8 mouse cellular contexts compared by ENCODE assay signal in genomic region chr2:44926167-44926682, GRCm38 (mm10). TPM values are rescaled to one million over a fixed set of nuclear protein-coding genes. Genes with fewer than 3 reads are reported as not detected.
DNase-seq lines count a peak whose midpoint lies in the region; ATAC-seq and TF ChIP-seq lines count a peak whose summit lies in the region.

No protein-coding gene starts in this region.

- H3K4me1 ChIP-seq in heart, embryonic 13.5 days = peaks cover 27% of the 10 kb centered on the region
- H3K4me1 ChIP-seq in G1E (ENCODE audit: insufficient read depth, low read depth, low read length) = peaks cover 40% of the 10 kb centered on the region
- H3K4me1 ChIP-seq in forebrain, embryonic 15.5 days = peaks cover 15% of the 10 kb centered on the region
- peaks cover 7 to 9% of the 10 kb centered on the region in 2 experiments for H3K4me1 ChIP-seq in liver, embryonic 14.5 days (replicated peaks; ENCODE audit: control insufficient read depth in 2 of 2, insufficient read depth in 2 of 2, low read length in 1 of 2)

- no peak for TF ChIP-seq EP300 in liver, embryonic 14.5 days (IDR thresholded peaks at IDR 0.05; ENCODE audit: low read depth)

- intact Hi-C loops in heart, postnatal 14 days (cut with DNase I) = loop anchor here (2.0 kb wide), 1 partner anchor 185 kb away; no protein-coding TSS in a partner anchor

- DNase-seq in heart, postnatal 14 days = no peak
- DNase-seq in G1E (ENCODE audit: low spot score) = peak; percentile 28
- DNase-seq in liver, embryonic 14.5 days (ENCODE audit: low read depth in 3 of 3, low spot score in 3 of 3) = peak; percentile 31 to 38 (median 38)
- DNase-seq in testis, postnatal 14 days (ENCODE audit: low spot score) = peak; percentile 8
- DNase-seq in adrenal gland, postnatal 4 days (ENCODE audit: low spot score in 2 of 2) = no peak
- no peak for DNase-seq in thymus, adult 18-20 months

- peak overlapping the region; percentile 82 for H3K4me2 ChIP-seq in heart, embryonic 13.5 days
- H3K4me2 ChIP-seq in forebrain, embryonic 15.5 days (replicated peaks) = peak overlapping the region; percentile 72
- H3K4me2 ChIP-seq in liver, embryonic 14.5 days (ENCODE audit: low read depth) = peak overlapping the region; percentile 96

- no peak for TF ChIP-seq CTCF in G1E (IDR thresholded peaks at IDR 0.05; ENCODE audit: low read depth, low read length)
- no peak for TF ChIP-seq CTCF in liver, embryonic 14.5 days (IDR thresholded peaks at IDR 0.05; ENCODE audit: low read depth)

- peak overlapping the region; percentile 85 for H3K4me3 ChIP-seq in heart, embryonic 13.5 days
- H3K4me3 ChIP-seq in G1E (ENCODE audit: low read depth, low read length) = peak overlapping the region; percentile 86
- peak overlapping the region; percentile 78 for H3K4me3 ChIP-seq in forebrain, embryonic 15.5 days
- H3K4me3 ChIP-seq in liver, embryonic 14.5 days (ENCODE audit: insufficient read depth in 1 of 2, low read depth in 2 of 2, low read length in 2 of 2) = peak overlapping the region; percentile 76 to 85

- no peaks in the 10 kb centered on the region for H3K36me3 ChIP-seq in heart, embryonic 13.5 days
- no peaks in the 10 kb centered on the region for H3K36me3 ChIP-seq in G1E (replicated peaks)
- no peaks in the 10 kb centered on the region for H3K36me3 ChIP-seq in forebrain, embryonic 15.5 days
- H3K36me3 ChIP-seq in liver, embryonic 14.5 days (replicated peaks; ENCODE audit: control insufficient read depth, insufficient read depth, low read depth) = no peaks in the 10 kb centered on the region

- H3K9ac ChIP-seq in heart, embryonic 13.5 days = peak overlapping the region; percentile 95
- peak overlapping the region; percentile 87 for H3K9ac ChIP-seq in forebrain, embryonic 15.5 days (replicated peaks)
- peak overlapping the region; percentile 83 for H3K9ac ChIP-seq in liver, embryonic 14.5 days (replicated peaks)

- H3K27me3 ChIP-seq in heart, embryonic 13.5 days (replicated peaks) = no peaks in the 10 kb centered on the region
- H3K27me3 ChIP-seq in G1E (ENCODE audit: insufficient read depth, low read length) = no peaks in the 10 kb centered on the region
- no peaks in the 10 kb centered on the region for H3K27me3 ChIP-seq in forebrain, embryonic 15.5 days
- H3K27me3 ChIP-seq in liver, embryonic 14.5 days (ENCODE audit: control insufficient read depth, insufficient read depth, low read length) = no peaks in the 10 kb centered on the region

- H3K27ac ChIP-seq in heart, embryonic 13.5 days (replicated peaks) = peak overlapping the region; percentile 98
- peak overlapping the region; percentile 93 for H3K27ac ChIP-seq in forebrain, embryonic 15.5 days (replicated peaks)
- peak overlapping the region; percentile 75 for H3K27ac ChIP-seq in liver, embryonic 14.5 days

- no peaks in the 10 kb centered on the region for H3K9me3 ChIP-seq in heart, embryonic 13.5 days
- H3K9me3 ChIP-seq in G1E (replicated peaks) = no peaks in the 10 kb centered on the region
- no peaks in the 10 kb centered on the region for H3K9me3 ChIP-seq in forebrain, embryonic 15.5 days
- no peaks in the 10 kb centered on the region for H3K9me3 ChIP-seq in liver, embryonic 14.5 days (ENCODE audit: control insufficient read depth, low read length)

- WGBS in heart, embryonic 13.5 days = under 1% methylated on average over 17 of the region's 17 CpGs
- WGBS in forebrain, embryonic 15.5 days = 1% methylated on average over 17 of the region's 17 CpGs
- WGBS in liver, embryonic 14.5 days (ENCODE audit: insufficient replicate concordance) = under 1% methylated on average over 17 of the region's 17 CpGs

- ATAC-seq in heart, embryonic 13.5 days (ENCODE audit: extremely low read depth, insufficient number of reproducible peaks, low FRiP score, low TSS enrichment) = no peak
- ATAC-seq in G1E (ENCODE audit: extremely low read depth, insufficient number of reproducible peaks, low FRiP score, poor library complexity, severe bottlenecking) = 0 out of 2 replicates have a peak, but pooled peaks have one; percentile 11
- peak; percentile 0; the same call in 1 of the 2 replicates for ATAC-seq in forebrain, embryonic 15.5 days (replicated peaks)
- no peak for ATAC-seq in liver, embryonic 14.5 days (ENCODE audit: insufficient read depth)

RNA-seq across cellular contexts. Expression of gene Gtdc1, which starts 1.2 kb away (rescaled TPM):
- 11.5 and 11.7 TPM in 2 replicates for polyA plus RNA-seq in heart, embryonic 13.5 days (2015; fragmentation: Nextera tagmentation; extraction: Ambion mirVana)
- 10 to 100 TPM; 15.5 to 20.5 TPM for total RNA-seq in heart, postnatal 14 days (2021)
- 41.8 and 47.1 TPM in 2 replicates for total RNA-seq in G1E (2014; fragmentation: Nextera tagmentation)
- total RNA-seq in G1E (2017) = 22.2 and 28.7 TPM in 2 replicates
- 1.3 and 1.7 TPM in 2 replicates for polyA plus RNA-seq in G1E (2012)
- polyA plus RNA-seq in forebrain, embryonic 15.5 days (2015; fragmentation: Nextera tagmentation; extraction: Ambion mirVana) = 25.9 and 35.9 TPM in 2 replicates
- 3.3 and 5.8 TPM in 2 replicates for polyA plus RNA-seq in liver, embryonic 14.5 days (2012; rRNA removed)
- polyA plus RNA-seq in liver, embryonic 14.5 days (2014; fragmentation: Nextera tagmentation; extraction: Ambion mirVana) = 3.6 and 4.2 TPM in 2 replicates
- 10 to 100 TPM; 23.9 to 28.1 TPM for total RNA-seq in adrenal gland, postnatal 4 days (2021)

Comparison
In these comparisons a context has a peak if more than half of its experiments do, and no peak if none do; other contexts are left out.
1. ATAC-seq: peak in G1E (single experiment) and forebrain, embryonic 15.5 days (single experiment); none in heart, embryonic 13.5 days (single experiment) and liver, embryonic 14.5 days (single experiment).
2. DNase-seq: peak in G1E (single experiment), liver, embryonic 14.5 days (3 of 3) and testis, postnatal 14 days (single experiment); none in heart, postnatal 14 days (0 of 2), adrenal gland, postnatal 4 days (0 of 2) and thymus, adult 18-20 months (0 of 2).
3. Peak in every context shown above with its lines, with median percentiles within 50 percentile points of each other: H3K27ac ChIP-seq, H3K4me2 ChIP-seq, H3K4me3 ChIP-seq and H3K9ac ChIP-seq.